Mouse (Mus musculus): ENCODE results near the gene Cdc14b.
A peak's percentile ranks its signal among the peaks of the same experiment; 100 is the strongest.

Gene Cdc14b

DNA sequence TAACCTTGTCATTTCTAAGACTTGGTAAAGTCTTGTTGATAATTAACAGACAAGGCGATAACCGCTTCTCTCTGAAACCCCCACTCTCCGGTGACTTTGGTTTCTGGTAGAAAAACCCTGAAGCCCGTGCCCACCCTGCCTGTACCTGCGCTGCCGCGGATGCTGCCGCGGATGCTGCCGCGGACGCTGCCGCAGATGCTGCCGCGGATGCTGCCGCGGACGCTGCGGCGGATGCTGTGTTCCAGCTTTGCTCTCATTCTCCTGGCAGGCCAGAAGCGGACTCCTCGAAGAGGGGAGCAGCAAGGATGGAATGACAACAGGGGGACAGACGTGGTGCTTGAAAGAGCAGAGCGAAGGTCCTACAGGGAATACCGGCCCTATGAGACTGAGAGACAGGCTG is 105.3 kb downstream of the Cdc14b start:
- no peak for DNase-seq

GRCm38 (mm10) chr13:64163147-64163715 is 111.9 kb downstream of the Cdc14b start:
- DNase-seq: peak in 1 of 2 experiments; percentile 20

DNA sequence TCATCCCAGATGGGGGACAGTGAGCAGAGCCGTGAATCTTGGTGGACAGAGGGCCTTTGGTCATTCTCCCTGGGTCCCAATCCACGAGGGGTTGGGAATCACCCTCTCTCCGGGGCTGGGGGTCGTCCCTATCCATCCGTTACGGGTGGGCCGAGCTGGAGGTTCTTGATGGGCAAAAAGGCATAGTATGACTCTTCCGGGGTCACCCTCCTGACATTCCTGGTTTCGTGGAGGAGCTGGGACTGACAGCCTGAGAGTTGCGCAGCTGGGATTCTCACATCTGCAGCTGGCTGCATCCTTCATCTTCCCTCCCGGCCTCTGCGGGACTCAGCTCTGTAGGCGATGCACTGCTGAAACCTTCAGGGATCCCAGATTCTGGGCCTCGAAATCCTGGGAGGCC is 112.5 kb downstream of the Cdc14b start:
- peak in 1 of 2 experiments; percentile 7 for DNase-seq

GRCm38 (mm10) chr13:64161916-64162611 is 113.0 kb downstream of the Cdc14b start:
- DNase-seq: no peak

GRCm38 (mm10) chr13:64161548-64161915 is 113.6 kb downstream of the Cdc14b start, which contains the start of gene Habp4:
Habp4 (plus strand) TSS chr13:64161824.
- peak; percentile 99 for DNase-seq

- DNase-seq: no peak
Measured at GRCm38 (mm10) chr13:64156966-64157365, 118.1 kb downstream of the Cdc14b start.

- DNase-seq: peak; percentile 43 to 50
Measured at GRCm38 (mm10) chr13:64155171-64155571, 119.9 kb downstream of the Cdc14b start.

DNA sequence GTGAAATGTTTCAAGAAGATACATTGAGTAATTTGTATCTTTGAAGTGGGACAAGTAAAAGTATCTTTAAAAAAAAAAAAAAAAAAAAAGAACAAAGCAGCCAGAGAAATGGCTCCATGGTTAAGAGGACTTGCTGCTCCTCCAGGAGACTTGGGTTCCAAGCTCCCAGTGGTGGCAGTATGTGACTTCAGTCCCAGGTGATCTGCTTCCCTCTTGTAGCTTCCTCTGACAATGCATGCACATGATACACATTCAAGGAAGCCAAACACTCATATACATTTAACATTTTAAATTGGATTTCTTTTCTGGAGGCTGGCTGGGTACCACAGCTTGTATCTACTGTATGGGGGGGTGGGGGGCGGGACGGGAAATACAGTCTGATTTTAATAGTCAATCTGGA is 120.4 kb downstream of the Cdc14b start:
- DNase-seq: no peak

- peak; percentile 88 to 94 for DNase-seq
Measured at GRCm38 (mm10) chr13:64153751-64154267, 121.3 kb downstream of the Cdc14b start.

DNA sequence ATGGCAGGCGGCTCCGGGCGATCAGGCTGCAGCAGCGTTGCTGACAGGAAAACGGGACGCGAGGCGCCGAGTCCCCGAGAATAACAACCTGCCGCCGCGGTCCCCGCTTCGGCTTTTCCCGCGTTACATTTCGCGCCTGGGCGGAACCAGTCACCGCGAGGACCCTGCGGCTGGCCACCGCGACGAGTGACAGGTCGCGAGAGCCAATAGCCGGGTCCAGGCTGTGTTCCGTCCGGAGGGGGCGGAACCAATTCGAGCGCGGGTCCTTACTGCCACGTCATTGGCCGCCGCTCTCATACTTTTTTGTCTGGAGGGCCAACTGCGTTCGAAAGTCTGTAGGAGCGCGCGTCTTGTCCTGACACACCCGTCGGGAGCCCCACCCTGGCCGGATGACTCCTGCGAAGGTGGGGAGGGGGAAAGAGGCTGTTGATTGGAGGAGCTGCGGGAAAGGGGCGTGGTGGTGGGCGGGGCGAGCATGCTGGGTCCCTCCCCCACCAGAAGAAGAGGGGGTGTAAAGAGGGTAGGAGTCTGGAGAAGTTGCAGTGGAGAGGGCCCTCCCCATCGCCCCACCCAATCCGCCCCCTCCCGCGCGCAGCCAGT is 121.9 kb downstream of the Cdc14b start, which contains the start of gene Zfp367:
Gene Zfp367, minus strand, starts transcription at position 120 of the 600 bp plus-strand sequence.
- DNase-seq: peak; percentile 98 to 100

DNA sequence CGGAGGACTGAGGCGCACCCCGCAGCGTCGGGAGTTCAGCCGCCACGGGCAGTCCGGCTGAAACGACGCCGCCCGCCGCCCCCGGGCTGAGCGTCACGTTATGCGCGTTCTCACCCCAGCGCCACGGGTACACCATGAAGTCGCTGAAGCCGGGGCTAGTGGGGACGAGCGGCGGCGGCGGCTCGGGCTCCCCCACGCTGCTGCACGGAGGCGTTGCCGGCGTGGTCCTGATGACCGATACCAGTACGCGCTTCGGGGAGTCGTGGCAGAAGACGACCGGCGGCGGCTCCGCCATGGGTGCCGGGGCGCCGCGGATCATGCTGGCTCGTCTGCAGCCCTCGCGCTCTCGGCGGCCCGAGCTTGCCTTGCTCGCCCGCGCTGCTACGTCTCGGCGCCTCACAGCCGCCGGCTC is 122.4 kb downstream of the Cdc14b start:
- no peak for DNase-seq

- peak; percentile 91 to 95 for DNase-seq
Measured at GRCm38 (mm10) chr13:64152241-64152669, 122.8 kb downstream of the Cdc14b start.

GRCm38 (mm10) chr13:64150121-64150520 is 125.0 kb downstream of the Cdc14b start:
- no peak for DNase-seq

Data from kidney, postnatal 25 days (tissue).